Mouse (Mus musculus) ovary, postnatal 10 days (tissue): ENCODE results near the gene Kcnk3.
A peak's percentile ranks its signal among the peaks of the same experiment; 100 is the strongest.

ENCODE experiments used
- DNase-seq: peaks from one replicate; pipeline ENCODE4 v3.0.0; 2022; ENCODE audit warnings: low spot score

The Kcnk3 gene

DNA sequence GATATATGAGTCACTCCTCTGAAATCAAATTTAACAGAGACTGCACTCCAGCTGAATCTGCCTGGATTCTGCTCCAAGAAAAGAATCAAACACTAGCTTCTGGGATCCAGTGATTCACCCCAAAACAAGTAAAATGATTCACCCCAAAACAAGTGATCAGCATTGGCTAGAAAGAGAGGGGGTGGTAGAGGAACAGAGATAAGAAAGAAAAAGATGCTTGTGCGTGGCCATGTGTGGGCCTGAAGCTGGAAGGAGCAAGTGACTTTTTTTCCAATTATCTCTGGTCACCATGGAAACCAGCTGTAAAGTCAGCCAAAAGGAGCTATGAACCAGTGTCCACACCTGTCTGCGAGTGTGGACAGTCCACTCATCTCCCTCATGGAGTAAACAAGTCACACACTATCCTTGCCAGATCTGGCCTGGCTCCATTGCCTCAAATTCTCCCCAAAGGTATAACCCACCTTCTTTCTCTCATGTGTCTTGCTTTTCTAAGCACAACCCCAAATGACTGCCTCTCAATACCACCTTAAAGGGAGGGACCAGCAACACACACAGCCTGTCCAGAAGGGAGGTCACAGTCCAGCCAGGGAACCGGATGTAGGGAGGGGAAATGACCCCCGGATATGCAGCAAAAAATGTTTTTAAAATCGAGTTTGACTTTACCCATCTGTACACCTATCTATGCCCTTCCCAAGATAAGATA lies 55.7 kb downstream of the Kcnk3 start:
- no peak for DNase-seq

- DNase-seq: no peak
These were observed 58.1 kb downstream of the Kcnk3 start for GRCm38 (mm10) chr5:30646036-30646435.

- DNase-seq: no peak
These were observed 59.4 kb downstream of the Kcnk3 start for GRCm38 (mm10) chr5:30647396-30647795.

GRCm38 (mm10) chr5:30647815-30648560 lies 60.0 kb downstream of the Kcnk3 start, which contains the start of gene Slc35f6:
TSS of gene Slc35f6 (plus strand) at chr5:30647933.
- peak; percentile 81 for DNase-seq

DNA sequence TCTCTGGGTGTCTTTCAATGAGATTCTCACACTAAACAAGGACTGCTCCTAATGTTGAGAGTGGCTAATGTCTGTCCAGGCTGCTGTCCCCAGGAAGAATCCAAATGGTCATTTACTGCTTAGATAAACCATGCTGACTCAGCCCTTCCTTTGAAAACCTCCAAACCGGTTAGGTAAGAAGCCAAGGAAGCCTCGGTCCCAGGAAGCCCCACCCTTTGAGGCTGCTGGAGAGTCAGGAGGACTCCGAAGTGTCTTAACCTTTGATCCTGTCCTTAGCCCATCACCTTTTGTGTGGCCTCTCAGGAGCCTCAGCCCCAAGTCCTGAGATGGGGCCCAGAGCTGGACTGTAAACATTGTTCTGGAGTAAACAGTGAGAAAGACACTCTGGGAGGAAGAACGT lies 61.6 kb downstream of the Kcnk3 start:
- DNase-seq: no peak

- no peak for DNase-seq
These were observed 62.8 kb downstream of the Kcnk3 start for GRCm38 (mm10) chr5:30650756-30651155.

GRCm38 (mm10) chr5:30651554-30651953 lies 63.6 kb downstream of the Kcnk3 start:
- no peak for DNase-seq

DNA sequence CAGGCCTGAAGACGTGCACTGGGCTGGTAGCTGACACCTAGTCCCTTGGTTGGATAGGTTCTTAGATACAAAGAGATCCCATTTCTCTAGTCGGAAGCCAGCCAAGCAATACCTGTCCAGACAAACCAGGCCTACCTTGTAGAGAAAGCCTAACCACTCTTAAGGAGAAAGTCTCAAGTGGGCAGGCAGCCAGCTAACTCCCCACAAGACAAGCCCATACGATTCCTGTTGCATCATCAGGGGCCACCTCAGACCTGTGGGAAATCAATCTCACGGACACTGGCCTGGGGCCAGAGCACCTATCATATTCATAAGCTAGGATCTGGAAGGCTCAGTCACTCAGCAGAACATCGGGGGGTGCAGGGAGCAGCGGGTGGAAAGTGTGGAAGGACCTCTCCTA lies 65.3 kb downstream of the Kcnk3 start:
- DNase-seq: no peak

GRCm38 (mm10) chr5:30655042-30655441 lies 67.1 kb downstream of the Kcnk3 start:
- no peak for DNase-seq

GRCm38 (mm10) chr5:30655526-30656195 lies 67.7 kb downstream of the Kcnk3 start:
- DNase-seq: no peak

DNA sequence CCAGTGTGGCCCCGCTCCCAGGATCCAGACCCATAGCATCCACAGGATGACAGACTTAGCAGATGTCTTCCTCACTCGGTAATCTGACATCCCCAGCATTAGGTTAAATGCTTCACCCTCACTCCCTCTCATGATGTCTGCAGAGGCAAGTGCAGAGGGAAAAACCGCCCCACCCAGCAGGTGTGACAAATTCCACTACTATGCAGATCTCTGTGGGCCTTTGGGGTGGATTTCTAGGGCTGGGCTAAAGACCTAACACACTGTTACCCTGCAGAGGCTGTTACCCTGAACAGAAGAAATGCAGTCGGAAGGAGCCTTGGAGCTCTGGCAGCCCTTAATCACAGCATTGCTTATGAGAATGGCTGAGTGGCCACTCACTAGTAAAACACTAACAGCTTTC lies 71.1 kb downstream of the Kcnk3 start:
- no peak for DNase-seq

DNA sequence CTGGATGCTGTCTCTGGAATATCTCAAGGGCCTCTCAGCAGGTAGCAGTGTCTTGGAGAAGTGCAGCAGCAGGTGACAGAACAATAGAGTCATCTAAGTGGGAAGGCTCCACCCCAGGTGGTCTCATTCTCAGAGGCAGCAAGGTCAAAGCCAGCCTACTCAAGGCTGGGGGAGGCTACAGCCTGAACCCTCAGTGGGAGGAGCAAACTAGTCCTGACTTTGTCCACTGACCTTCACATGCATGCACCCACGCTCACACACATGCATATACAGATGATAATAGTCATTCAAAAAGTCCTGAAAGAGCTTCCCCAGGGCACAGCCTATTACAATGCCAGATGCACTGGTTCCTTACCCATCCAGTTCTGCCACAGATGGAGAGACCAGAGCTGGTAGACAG lies 72.3 kb downstream of the Kcnk3 start:
- DNase-seq: no peak

DNA sequence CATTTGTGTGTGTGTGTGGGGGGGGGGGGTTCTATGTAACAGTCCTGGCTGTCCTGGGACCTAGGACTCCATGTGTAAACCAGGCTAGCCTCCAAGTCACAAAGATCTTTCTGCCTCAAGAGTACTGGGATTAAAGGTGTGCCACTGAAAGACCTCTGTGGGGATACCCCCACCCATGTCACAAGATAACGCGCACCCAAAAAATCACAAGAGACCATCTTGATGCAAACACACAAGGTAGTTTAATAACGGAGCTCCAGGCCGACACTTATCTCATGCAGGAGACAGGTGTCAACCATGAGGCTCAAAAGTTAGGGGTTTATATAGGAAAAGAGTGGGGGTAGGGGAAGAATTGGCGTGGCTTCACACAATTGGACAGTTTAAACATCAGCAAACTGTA lies 72.8 kb downstream of the Kcnk3 start:
- no peak for DNase-seq

GRCm38 (mm10) chr5:30665360-30665759 lies 77.4 kb downstream of the Kcnk3 start:
- DNase-seq: no peak

- DNase-seq: no peak
These were observed 78.0 kb downstream of the Kcnk3 start for GRCm38 (mm10) chr5:30665968-30666367.

- peak; percentile 54 for DNase-seq
These were observed 78.6 kb downstream of the Kcnk3 start, which contains the start of gene Cenpa for GRCm38 (mm10) chr5:30666391-30667195. TSS of gene Cenpa (plus strand) at chr5:30666777.

DNA sequence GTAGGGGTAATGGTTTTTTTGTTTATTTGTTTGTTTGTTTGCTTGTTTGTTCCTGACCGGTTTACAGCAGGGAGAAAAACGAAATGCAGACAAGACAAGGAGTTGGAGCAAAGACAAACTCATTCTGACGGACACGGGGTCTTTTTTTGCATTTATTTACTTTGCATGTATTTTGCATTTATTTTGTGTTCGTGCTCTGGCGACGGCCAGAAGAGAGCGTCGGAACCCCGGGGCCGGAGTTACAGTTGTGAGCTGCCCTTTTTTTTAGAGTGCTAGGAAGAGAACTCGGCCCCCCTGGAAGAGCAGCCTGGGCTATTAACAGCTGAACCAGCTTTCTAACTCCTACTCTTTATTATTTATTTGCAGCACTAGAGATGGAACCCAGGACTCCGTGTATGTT lies 79.2 kb downstream of the Kcnk3 start:
- DNase-seq: no peak

- no peak for DNase-seq
These were observed 79.7 kb downstream of the Kcnk3 start for GRCm38 (mm10) chr5:30667686-30668085.

- DNase-seq: no peak
These were observed 80.9 kb downstream of the Kcnk3 start for GRCm38 (mm10) chr5:30668637-30669495.

GRCm38 (mm10) chr5:30669496-30669830 lies 81.5 kb downstream of the Kcnk3 start:
- no peak for DNase-seq

- DNase-seq: no peak
These were observed 82.1 kb downstream of the Kcnk3 start for GRCm38 (mm10) chr5:30670091-30670490.
